Mouse (Mus musculus) lung, adult 2 months (tissue): ENCODE results near the gene Pcdh7.

Source experiments
- CTCF ChIP-seq: fragments of 200-500 bp; IDR thresholded peaks from 2 replicates; pipeline ENCODE4 v1.5.1; 2011; ENCODE audit warnings: mild to moderate bottlenecking, low read length, control low read depth; ENCODE audit not compliant: insufficient read depth
- POLR2A ChIP-seq: fragments of 200-500 bp; IDR thresholded peaks from 2 replicates; pipeline ENCODE4 v1.6.1; 2011; ENCODE audit warnings: low read depth, mild to moderate bottlenecking, control low read depth, low read length, borderline replicate concordance; ENCODE audit errors: extremely low read depth

DNA sequence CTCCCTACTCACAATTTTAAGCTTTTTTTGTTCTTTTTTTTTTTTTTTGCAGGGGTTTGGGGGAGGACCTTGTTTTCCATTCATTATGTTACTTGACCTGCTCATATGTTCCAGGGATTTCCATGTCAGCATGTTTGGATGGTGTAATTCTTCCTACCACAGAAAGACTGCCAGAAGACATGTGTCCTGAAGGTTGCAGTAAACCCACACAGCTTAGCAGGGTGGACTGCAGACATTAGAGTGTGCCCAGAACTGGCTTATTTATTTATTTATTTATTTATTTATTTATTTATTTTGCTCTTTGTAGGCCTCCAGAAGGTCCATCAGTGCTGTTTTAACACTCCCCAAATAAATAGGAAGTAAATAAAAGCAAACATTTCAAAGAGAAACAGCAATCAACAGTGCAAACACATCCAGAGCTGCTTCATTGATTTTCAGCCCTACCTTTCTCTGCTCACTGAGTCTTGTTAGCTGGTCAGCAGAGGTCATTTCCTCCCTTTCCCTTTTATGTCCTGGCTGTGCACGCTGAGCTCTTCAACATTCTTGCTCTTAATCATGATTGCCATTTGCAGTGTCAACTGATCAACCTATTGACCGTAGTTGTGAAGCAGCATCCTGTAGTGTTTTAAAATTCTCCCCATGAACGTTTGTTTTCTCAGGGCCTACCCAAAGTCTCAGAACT lies 401.3 kb downstream of the Pcdh7 start:
- TF ChIP-seq CTCF (no peak), POLR2A (no peak)
